Mouse (Mus musculus): ENCODE results near the gene Tmem268.

GRCm38 (mm10) chr4:63528946-63529345 is 29.6 kb upstream of the Tmem268 start:
- TF ChIP-seq CTCF (IDR thresholded peaks at IDR 0.05; ENCODE audit: insufficient read depth, low read length), result no peak
- TF ChIP-seq POLR2A (IDR thresholded peaks at IDR 0.05; ENCODE audit: borderline replicate concordance, extremely low read depth, low read depth, low read length), result no peak

Measured in lung, adult 2 months (tissue).